Mouse (Mus musculus): ENCODE data around the gene Cox7a2.
A peak's percentile ranks its signal among the peaks of the same experiment; 100 is the strongest.

The Cox7a2 gene

GRCm38 (mm10) chr9:79759385-79760005, at the start of gene Cox7a2:
Gene Cox7a2 (minus strand): TSS chr9:79759878.
- DNase-seq (ENCODE audit: low read depth, low spot score), result peak; percentile 97
- no peaks in the 10 kb centered on the region for H3K36me3 ChIP-seq (ENCODE audit: control insufficient read depth, insufficient read depth, low read length, poor library complexity, severe bottlenecking)
- H3K27me3 ChIP-seq (ENCODE audit: control insufficient read depth, insufficient read depth, low read length, poor library complexity, severe bottlenecking), result no peaks in the 10 kb centered on the region

- H3K36me3 ChIP-seq (ENCODE audit: control insufficient read depth, insufficient read depth, low read length, poor library complexity, severe bottlenecking), result no peaks in the 10 kb centered on the region
- DNase-seq (ENCODE audit: low read depth, low spot score), result no peak
- H3K27me3 ChIP-seq (ENCODE audit: control insufficient read depth, insufficient read depth, low read length, poor library complexity, severe bottlenecking), result no peaks in the 10 kb centered on the region
Measured at GRCm38 (mm10) chr9:79809411-79809810, 49.7 kb upstream of the Cox7a2 start.

GRCm38 (mm10) chr9:79807178-79807577, 47.5 kb upstream of the Cox7a2 start:
- no peak for DNase-seq (ENCODE audit: low read depth, low spot score)
- no peaks in the 10 kb centered on the region for H3K36me3 ChIP-seq (ENCODE audit: control insufficient read depth, insufficient read depth, low read length, poor library complexity, severe bottlenecking)
- H3K27me3 ChIP-seq (ENCODE audit: control insufficient read depth, insufficient read depth, low read length, poor library complexity, severe bottlenecking), result no peaks in the 10 kb centered on the region

- peak; percentile 67 for DNase-seq (ENCODE audit: low read depth, low spot score)
- Histone ChIP-seq H3K36me3 (ENCODE audit: control insufficient read depth, insufficient read depth, low read length, poor library complexity, severe bottlenecking) (no peaks in the 10 kb centered on the region), H3K27me3 (ENCODE audit: control insufficient read depth, insufficient read depth, low read length, poor library complexity, severe bottlenecking) (no peaks in the 10 kb centered on the region)
Measured at GRCm38 (mm10) chr9:79806317-79807075, 46.8 kb upstream of the Cox7a2 start.

GRCm38 (mm10) chr9:79805426-79805825, 45.7 kb upstream of the Cox7a2 start:
- DNase-seq (ENCODE audit: low read depth, low spot score), result no peak
- Histone ChIP-seq H3K27me3 (ENCODE audit: control insufficient read depth, insufficient read depth, low read length, poor library complexity, severe bottlenecking) (no peaks in the 10 kb centered on the region), H3K36me3 (ENCODE audit: control insufficient read depth, insufficient read depth, low read length, poor library complexity, severe bottlenecking) (no peaks in the 10 kb centered on the region)

- no peaks in the 10 kb centered on the region for H3K27me3 ChIP-seq (ENCODE audit: control insufficient read depth, insufficient read depth, low read length, poor library complexity, severe bottlenecking)
- DNase-seq (ENCODE audit: low read depth, low spot score), result no peak
- no peaks in the 10 kb centered on the region for H3K36me3 ChIP-seq (ENCODE audit: control insufficient read depth, insufficient read depth, low read length, poor library complexity, severe bottlenecking)
Measured at GRCm38 (mm10) chr9:79796461-79797135, 36.9 kb upstream of the Cox7a2 start.

GRCm38 (mm10) chr9:79795076-79795475, 35.4 kb upstream of the Cox7a2 start:
- no peaks in the 10 kb centered on the region for H3K27me3 ChIP-seq (ENCODE audit: control insufficient read depth, insufficient read depth, low read length, poor library complexity, severe bottlenecking)
- H3K36me3 ChIP-seq (ENCODE audit: control insufficient read depth, insufficient read depth, low read length, poor library complexity, severe bottlenecking), result no peaks in the 10 kb centered on the region
- DNase-seq (ENCODE audit: low read depth, low spot score), result peak; percentile 26

GRCm38 (mm10) chr9:79792841-79793835, 33.5 kb upstream of the Cox7a2 start, which contains the start of gene Tmem30a:
Gene Tmem30a (minus strand): TSS chr9:79793507.
- H3K36me3 ChIP-seq (ENCODE audit: control insufficient read depth, insufficient read depth, low read length, poor library complexity, severe bottlenecking), result no peaks in the 10 kb centered on the region
- peak; percentile 96 for DNase-seq (ENCODE audit: low read depth, low spot score)
- no peaks in the 10 kb centered on the region for H3K27me3 ChIP-seq (ENCODE audit: control insufficient read depth, insufficient read depth, low read length, poor library complexity, severe bottlenecking)

GRCm38 (mm10) chr9:79785794-79786085, 26.1 kb upstream of the Cox7a2 start:
- no peak for DNase-seq (ENCODE audit: low read depth, low spot score)
- no peaks in the 10 kb centered on the region for H3K27me3 ChIP-seq (ENCODE audit: control insufficient read depth, insufficient read depth, low read length, poor library complexity, severe bottlenecking)
- H3K36me3 ChIP-seq (ENCODE audit: control insufficient read depth, insufficient read depth, low read length, poor library complexity, severe bottlenecking), result no peaks in the 10 kb centered on the region

GRCm38 (mm10) chr9:79784934-79785793, 25.5 kb upstream of the Cox7a2 start:
- no peak for DNase-seq (ENCODE audit: low read depth, low spot score)

GRCm38 (mm10) chr9:79784439-79784838, 24.8 kb upstream of the Cox7a2 start:
- no peaks in the 10 kb centered on the region for H3K27me3 ChIP-seq (ENCODE audit: control insufficient read depth, insufficient read depth, low read length, poor library complexity, severe bottlenecking)
- no peaks in the 10 kb centered on the region for H3K36me3 ChIP-seq (ENCODE audit: control insufficient read depth, insufficient read depth, low read length, poor library complexity, severe bottlenecking)
- DNase-seq (ENCODE audit: low read depth, low spot score), result no peak

More at GRCm38 (mm10) chr9:79784934-79785793, 25.5 kb upstream of the Cox7a2 start:
- no peaks in the 10 kb centered on the region for H3K36me3 ChIP-seq (ENCODE audit: control insufficient read depth, insufficient read depth, low read length, poor library complexity, severe bottlenecking)
- H3K27me3 ChIP-seq (ENCODE audit: control insufficient read depth, insufficient read depth, low read length, poor library complexity, severe bottlenecking), result no peaks in the 10 kb centered on the region

GRCm38 (mm10) chr9:79779354-79779753, 19.7 kb upstream of the Cox7a2 start:
- Histone ChIP-seq H3K27me3 (ENCODE audit: control insufficient read depth, insufficient read depth, low read length, poor library complexity, severe bottlenecking) (no peaks in the 10 kb centered on the region), H3K36me3 (ENCODE audit: control insufficient read depth, insufficient read depth, low read length, poor library complexity, severe bottlenecking) (no peaks in the 10 kb centered on the region)
- peak; percentile 58 for DNase-seq (ENCODE audit: low read depth, low spot score)

GRCm38 (mm10) chr9:79766991-79767545, 7.4 kb upstream of the Cox7a2 start:
- no peaks in the 10 kb centered on the region for H3K27me3 ChIP-seq (ENCODE audit: control insufficient read depth, insufficient read depth, low read length, poor library complexity, severe bottlenecking)
- H3K36me3 ChIP-seq (ENCODE audit: control insufficient read depth, insufficient read depth, low read length, poor library complexity, severe bottlenecking), result no peaks in the 10 kb centered on the region
- no peak for DNase-seq (ENCODE audit: low read depth, low spot score)

Data from splenic B cell, adult 2 months (primary cell).